Mouse (Mus musculus) 416B (cell line): ENCODE results near the gene Rnase2a.
"Not testable (repeated sequence)": the region's sequence is repeated elsewhere in the genome, so short reads cannot be mapped to it uniquely, and the experiment has no call there.

Experiments
- DNase-seq: peaks from one replicate; pipeline ENCODE4 v3.0.0; 2011; ENCODE audit warnings: low read depth

Gene Rnase2a

DNA sequence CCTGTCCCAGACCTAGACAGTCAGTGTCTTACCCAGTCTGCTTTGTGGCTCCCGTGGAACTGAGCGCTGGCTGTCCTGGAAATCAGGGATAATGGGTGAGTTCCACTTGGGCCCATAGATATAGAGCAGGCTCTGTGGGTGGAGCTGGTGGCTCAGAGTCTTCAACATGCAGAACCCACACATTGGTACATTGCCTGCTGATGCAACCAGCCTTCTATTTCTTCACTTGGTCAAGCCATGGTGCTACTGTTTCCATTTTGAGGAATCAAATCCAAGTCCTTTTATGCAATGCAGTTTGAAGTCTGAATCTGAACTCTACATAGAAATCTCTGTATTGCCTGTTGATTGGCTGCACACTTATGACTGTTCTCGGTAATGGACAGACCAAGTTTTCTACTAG is at the start of gene Rnase2a:
Rnase2a (minus strand) TSS at position 72 of the 400 bp plus-strand sequence.
- DNase-seq: peak; percentile 24

DNA sequence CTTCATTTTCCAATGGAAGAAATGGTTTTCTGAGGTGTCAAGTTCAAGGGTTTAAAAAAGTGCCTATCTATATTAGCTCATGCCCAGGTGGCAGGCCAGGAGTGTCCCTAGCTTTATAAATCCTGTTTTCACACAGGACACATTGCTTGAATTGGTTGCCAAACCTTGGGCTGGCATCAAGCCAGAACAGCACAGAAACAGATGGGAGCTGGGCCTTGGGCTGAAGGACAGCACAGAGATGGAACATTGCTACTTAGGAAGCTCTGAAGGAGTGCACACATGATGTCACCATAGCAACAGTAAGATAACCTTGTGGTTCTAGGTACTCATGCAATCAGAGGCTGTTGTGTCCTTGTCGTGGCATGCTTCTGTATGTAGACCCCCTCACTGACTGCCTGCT is 35.6 kb upstream of the Rnase2a start:
- no peak for DNase-seq

DNA sequence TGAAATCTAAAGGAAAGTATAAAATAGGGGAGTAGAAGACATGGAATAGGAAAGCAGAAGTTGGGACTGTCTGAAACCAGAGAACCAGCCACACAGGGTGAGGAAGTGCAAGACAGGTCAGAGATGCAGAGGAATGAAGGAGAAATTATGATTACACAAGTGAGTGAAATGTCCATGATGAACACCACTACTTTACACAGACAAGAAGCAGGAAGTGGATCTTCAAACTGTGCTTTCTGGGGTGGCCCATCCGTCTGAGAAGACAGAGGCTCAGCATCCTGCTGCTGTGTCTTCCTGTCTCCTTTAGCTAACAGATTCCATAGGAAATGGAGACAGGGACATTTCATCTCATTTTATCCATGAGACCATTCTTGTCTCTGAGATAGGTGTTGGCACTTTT is 22.6 kb upstream of the Rnase2a start:
- not testable (repeated sequence) for DNase-seq

DNA sequence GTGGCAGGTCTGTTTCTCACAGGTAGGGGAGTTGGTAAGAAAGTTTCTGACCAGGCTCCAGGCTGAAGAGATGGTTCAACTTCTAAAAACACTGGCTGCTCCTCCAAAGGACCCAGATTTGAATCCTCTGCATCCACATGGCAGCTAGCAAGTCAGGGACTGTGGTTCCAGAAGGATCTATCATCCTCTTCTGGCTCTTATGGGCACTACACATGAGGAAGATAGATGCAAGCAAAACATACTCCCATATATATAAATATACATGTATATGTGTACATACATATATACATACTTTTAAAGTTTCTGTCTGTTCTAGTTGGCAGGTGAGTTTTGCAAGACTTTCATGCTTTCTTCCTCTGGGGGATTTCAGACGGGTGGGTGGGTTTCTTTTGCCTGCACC is 12.8 kb upstream of the Rnase2a start:
- DNase-seq: no peak

DNA sequence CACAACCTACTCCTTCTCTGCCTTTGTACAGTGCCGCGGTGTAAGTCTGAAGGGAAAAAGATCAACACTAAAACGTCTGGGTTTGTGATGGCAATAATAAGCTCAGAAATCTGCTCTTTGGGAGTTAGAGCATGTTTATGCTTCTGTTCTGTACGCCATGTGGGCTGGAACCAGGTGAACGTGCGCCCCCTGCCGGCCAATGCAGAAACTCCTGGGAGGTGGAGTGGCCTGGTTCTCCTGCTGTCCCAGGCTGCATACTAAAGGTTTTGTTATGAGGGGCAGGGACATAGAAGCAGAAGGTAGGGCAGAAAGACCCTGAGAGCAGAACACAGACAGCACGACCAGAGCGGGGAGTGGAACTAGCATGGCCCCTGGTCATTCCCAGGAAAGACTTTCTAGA is 10.2 kb upstream of the Rnase2a start:
- DNase-seq: peak; percentile 51

DNA sequence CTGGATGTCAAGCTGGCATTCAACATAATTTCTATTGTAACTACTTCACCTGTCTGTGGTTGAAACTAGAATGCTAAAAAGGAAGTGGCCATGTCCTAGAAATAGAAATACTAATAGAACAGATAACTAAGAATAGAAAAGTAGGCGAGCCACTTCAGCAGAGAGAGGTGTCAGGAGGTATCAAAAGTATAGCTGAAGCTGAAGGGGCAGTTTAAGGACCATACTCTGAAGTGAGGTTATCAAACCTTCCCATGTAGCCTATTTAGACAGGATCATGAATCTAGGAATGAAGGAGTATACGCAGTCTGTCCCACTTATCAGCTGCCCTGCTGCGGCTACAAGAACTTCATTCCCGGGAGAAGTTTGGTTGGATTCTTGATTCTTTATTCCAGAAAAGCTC is 9.8 kb upstream of the Rnase2a start:
- DNase-seq: no peak

DNA sequence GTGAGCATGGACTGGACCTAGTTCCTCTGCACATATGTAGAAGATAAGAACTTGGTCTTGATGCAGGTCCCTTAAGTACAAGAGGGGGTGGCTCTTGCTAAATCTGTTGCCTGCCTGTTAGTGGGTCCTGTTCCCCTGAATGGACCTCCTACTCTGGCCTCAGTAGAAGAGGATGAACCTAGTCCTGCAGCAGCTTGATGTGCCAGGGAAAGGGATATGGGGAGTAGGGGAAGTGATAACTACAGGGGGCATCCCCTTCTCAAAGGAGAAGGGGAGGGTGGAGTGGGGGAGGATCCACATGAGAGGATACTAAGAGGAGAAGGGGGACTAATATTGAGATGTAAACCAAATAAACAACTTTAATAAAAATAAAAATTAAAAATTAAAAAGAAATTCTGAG is 6.5 kb upstream of the Rnase2a start:
- DNase-seq: no peak

DNA sequence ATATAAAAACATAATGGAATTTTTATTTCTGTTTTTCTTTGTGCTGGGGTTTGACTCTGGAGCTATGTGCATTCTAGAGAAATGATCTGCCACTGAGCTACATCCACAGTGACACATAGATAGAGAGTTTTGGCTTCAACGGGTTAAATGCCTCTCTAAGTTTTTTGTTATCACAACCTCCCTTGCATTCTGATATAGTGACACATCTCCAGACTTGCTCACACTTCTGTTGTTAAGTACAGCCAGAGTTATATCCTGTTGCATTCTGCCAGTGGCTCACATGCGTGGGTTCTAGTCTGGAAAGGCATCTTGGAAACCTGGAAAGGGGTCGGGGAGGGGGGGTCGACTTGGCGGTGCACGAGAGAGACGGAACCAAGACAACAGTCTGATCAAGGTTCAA is 3.8 kb upstream of the Rnase2a start:
- no peak for DNase-seq

DNA sequence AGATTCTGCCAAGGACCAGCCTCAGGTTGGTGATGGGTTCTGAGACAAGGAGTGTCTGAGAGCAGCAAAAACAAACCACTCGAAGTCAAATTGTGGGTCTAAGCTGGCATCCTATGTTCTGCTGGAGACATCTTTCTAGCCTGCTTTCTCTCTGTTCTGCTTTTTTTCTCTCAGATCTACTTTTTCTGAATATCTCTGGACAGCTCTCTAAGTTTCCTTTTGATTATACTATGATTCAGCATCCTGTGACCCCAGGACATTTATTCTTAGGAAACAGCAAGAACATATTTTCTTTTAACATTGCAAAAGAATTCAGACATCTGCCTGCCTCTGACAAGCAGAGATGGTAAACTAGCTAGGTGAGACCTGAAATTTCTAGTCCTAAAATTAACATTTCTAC is 2.3 kb downstream of the Rnase2a start:
- DNase-seq: no peak

DNA sequence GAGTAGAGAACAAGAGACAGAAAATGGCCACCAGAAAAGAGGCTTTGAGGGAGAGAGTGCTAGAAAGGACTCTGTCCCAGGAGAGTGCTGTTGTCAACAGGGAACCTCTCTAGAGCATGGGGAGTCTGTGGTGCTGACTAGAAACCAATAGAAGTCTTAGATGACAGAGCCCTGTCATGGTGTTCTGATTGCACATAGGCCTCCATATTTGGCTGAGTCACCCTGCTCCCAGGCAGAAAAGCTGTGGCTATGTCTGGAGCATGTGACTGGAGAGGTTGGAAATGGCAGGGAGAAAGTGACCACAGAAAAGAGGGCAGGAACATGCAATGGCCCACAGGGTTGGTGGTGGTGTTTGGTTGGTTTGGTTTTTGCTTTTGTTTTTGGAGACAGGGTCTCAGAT is 3.7 kb downstream of the Rnase2a start:
- DNase-seq: not testable (repeated sequence)

DNA sequence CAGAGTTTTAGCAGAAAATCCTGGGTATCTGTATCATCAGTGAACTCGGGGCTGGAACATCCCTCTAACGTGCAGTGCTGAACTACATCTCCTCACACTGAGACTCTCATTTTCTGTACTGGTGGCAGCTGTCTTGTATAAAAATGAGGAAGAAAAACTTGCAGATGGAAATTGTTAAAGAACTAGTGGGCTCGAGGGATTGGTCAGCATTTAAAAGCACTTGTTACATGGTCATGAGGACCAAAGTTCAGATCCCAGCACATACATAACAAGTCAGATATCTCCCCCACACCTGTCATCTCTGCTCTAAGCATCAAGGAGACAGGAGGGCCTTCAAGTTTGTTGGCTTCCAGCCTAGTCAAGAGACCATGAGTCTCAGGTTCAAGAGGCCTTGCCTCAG is 5.6 kb downstream of the Rnase2a start:
- no peak for DNase-seq

DNA sequence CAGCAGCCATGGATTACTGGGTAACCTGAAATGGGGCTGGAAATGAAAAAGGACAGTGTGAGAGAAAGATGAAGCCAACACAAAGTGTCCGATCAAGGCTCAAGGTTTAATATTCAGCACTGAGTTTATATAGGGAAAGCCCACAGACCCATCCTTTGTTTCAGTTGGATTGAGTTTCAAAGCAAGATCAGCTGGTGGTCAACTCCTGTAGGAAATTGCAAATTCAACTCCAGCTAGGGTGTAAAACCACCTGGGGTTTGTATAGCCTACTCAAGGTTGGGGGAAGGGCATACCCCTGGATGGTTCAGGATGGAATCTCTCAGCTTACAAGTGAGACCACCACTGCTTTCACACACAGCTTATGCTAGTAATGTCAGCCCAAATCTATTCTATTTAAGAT is 8.2 kb downstream of the Rnase2a start:
- DNase-seq: no peak

DNA sequence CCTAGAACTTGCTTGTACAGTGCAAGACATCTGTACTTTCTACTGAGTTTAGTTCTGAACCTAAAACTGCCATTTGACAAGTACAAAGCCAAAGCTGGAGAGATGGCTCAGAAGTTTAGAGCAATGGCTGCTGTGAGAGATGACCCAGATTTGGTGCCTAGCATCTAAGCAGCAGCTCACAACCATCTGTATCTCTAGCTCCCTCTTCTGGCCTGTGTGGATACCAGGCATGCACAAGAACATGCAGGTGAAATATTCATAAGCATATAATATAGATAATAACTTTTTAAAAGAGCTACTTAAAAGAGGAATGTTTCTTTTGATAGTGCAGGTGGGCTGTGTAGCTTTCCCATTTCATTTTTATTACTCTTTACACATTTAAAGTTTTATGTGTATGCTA is 15.0 kb downstream of the Rnase2a start:
- peak; percentile 59 for DNase-seq

DNA sequence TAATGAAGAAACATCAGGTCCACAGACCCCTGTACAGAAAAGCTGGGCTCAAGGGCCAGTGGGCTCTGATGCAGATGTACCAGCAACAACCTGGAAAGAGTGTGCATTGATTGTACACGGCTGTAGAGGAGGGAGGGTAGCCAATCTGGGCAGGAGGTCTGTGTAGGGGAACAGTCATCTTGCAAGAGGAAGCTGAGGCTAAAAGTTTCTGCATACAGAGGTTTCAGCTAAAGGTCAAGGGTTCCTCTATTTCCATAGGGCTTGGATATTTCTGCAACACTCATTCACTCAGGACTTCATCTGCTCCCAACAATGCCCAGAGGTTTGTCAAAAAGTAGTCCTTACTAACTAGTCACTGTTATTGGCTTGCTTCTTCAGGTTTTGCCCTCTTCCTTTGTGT is 18.4 kb downstream of the Rnase2a start:
- not testable (repeated sequence) for DNase-seq

DNA sequence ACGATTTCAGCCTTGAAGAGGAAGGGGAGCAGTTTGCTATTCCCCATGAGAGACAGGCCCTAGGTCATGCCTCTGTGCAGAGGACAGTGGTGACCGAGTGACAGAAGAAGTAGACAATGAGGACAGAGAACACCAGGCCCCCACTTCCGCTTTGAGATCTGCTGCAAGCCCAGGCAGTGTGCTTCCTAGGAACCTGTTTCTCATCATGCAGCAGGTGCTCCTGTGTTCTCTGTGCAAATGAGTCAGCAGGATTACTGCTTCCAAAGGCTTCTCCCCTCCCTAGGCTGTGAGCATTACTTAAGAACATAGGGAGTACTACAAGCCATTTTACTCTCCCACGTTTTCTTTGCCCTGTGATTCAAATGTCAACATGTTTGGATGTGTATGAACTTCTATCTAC is 26.3 kb downstream of the Rnase2a start:
- not testable (repeated sequence) for DNase-seq

DNA sequence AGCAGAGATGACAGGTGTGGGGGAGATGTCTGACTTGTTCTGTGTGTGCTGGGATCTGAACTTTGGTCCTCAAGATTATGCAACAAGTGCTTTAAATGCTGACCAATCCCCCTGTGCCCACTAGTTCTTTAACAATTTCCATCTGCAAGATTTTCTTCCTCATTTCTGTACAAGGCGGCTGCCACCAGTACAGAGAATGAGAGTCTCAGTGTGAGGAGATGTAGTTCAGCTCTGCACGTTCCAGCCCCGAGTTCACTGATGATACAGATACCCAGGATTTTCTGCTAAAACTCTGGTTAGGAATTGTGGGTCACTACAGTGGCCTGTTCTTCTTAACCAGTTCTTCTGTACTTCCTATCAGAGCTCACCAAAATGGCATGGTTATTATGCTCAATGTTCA is 35.8 kb downstream of the Rnase2a start:
- DNase-seq: peak; percentile 40
